In the genomic region with DNA sequence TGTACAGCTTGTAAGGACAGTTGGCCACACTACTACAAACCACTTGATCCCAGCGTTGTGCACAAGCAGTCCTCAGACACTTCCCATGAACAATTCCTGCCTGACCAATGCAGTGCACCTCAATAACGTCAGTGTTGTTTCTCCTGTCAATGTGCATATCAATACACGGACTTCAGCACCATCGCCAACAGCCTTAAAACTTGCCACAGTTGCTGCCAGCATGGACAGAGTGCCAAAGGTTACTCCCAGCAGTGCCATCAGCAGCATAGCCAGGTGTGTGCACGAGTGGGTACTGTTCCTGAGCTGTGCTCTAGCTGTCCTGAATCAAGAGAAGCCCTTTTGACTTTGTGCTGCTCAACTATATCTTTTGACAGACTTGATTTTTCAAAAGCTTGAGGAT, we compare ENCODE assay signal across 29 mouse cellular contexts.
"Had no signal": no experiment of that assay in that cellular context is flagged by ENCODE, and none has a peak within 500 bp of the region (broad histone marks: within the 10 kb centered on the region; RNA-seq: fewer than 3 reads in every experiment).

No protein-coding gene starts in this region.

- H3K27ac ChIP-seq: heart, adult 2 months; heart, embryonic 10.5 days; heart, embryonic 13.5 days; heart, embryonic 15.5 days; hindbrain, embryonic 10.5 days; hindbrain, embryonic 12.5 days; hindbrain, embryonic 13.5 days; hindbrain, embryonic 14.5 days; hindbrain, embryonic 15.5 days; hindbrain, postnatal 0 days; intestine, embryonic 15.5 days; kidney, embryonic 15.5 days; kidney, postnatal 0 days; layer of hippocampus, adult 2 months had no signal

- H3K9me3 ChIP-seq: heart, embryonic 10.5 days; heart, embryonic 12.5 days; heart, embryonic 13.5 days; heart, embryonic 15.5 days; hindbrain, embryonic 10.5 days; hindbrain, embryonic 12.5 days; hindbrain, embryonic 13.5 days; hindbrain, embryonic 15.5 days; intestine, embryonic 15.5 days; kidney, embryonic 15.5 days had no signal

- H3K4me3 ChIP-seq: heart, adult 2 months; heart, embryonic 10.5 days; heart, embryonic 12.5 days; heart, embryonic 13.5 days; heart, embryonic 15.5 days; hindbrain, embryonic 10.5 days; hindbrain, embryonic 12.5 days; hindbrain, embryonic 13.5 days; hindbrain, embryonic 15.5 days; intestine, embryonic 15.5 days; kidney, embryonic 15.5 days; layer of hippocampus, adult 2 months had no signal

- H3K4me1 ChIP-seq: heart, embryonic 10.5 days; heart, embryonic 12.5 days; heart, embryonic 13.5 days; heart, embryonic 15.5 days; hindbrain, embryonic 10.5 days; hindbrain, embryonic 12.5 days; hindbrain, embryonic 13.5 days; hindbrain, embryonic 15.5 days; kidney, embryonic 15.5 days had no signal

- H3K4me2 ChIP-seq: heart, embryonic 11.5 days; heart, embryonic 12.5 days; heart, embryonic 13.5 days; heart, embryonic 15.5 days; hindbrain, embryonic 12.5 days; hindbrain, embryonic 13.5 days; hindbrain, embryonic 14.5 days; hindbrain, embryonic 15.5 days; intestine, embryonic 15.5 days; kidney, embryonic 15.5 days had no signal

- H3K27me3 ChIP-seq: heart, embryonic 12.5 days; heart, embryonic 13.5 days; heart, embryonic 15.5 days; hindbrain, embryonic 12.5 days; hindbrain, embryonic 13.5 days; hindbrain, embryonic 15.5 days; intestine, embryonic 15.5 days; kidney, embryonic 15.5 days had no signal

- H3K9ac ChIP-seq: heart, embryonic 12.5 days; heart, embryonic 13.5 days; heart, embryonic 15.5 days; hindbrain, embryonic 12.5 days; hindbrain, embryonic 13.5 days; hindbrain, embryonic 14.5 days; hindbrain, embryonic 15.5 days; intestine, embryonic 15.5 days; kidney, embryonic 15.5 days had no signal

- ATAC-seq: hindbrain, embryonic 16.5 days; hindbrain, postnatal 0 days; inflammation-experienced regulatory T-cells, adult 6 months had no signal

- DNase-seq: heart, adult 2 months; heart, postnatal 10 days; heart, postnatal 14 days; heart, postnatal 36 days; heart, postnatal 4 days; kidney, adult 11 months; kidney, adult 18-20 months; kidney, adult 2 months; kidney, adult 8-10 months; kidney, adult 9 months; layer of hippocampus, adult 9-11 months; layer of hippocampus, postnatal 36 days had no signal
